Mouse (Mus musculus): ENCODE data around the gene Stxbp4.

The Stxbp4 gene

DNA sequence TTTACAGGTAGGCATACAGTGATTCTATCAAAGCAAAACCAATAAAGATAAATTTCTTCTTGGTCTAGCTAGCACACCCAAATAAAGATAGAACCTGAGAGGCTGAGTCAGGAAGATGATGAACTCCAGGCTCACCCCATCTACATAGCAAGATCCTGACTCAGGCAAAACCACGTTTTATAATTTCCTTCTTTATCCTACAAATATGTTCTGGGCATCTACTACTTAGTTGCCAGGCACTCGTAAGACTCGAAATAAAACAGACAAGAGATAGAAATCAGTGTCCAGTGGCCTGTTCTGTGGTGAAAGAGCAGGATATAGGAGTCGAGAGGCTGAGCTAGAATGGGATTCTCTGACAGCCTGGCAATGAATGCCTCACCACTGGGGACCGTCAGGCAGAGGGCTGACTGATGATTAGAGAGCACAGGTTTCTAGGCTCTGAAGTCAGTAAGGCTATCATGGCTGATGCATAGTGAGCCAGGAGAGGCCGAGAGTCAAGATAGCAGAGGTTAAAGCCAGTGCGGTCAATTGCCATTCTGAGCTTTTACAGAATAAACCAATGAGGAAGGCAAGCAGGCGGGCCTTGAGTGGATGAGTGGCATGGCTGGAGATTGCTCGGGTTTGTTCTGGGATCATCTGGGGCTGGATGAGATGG lies 12.5 kb upstream of the Stxbp4 start:
- DNase-seq (ENCODE audit: low spot score in 2 of 2), result no peak

DNA sequence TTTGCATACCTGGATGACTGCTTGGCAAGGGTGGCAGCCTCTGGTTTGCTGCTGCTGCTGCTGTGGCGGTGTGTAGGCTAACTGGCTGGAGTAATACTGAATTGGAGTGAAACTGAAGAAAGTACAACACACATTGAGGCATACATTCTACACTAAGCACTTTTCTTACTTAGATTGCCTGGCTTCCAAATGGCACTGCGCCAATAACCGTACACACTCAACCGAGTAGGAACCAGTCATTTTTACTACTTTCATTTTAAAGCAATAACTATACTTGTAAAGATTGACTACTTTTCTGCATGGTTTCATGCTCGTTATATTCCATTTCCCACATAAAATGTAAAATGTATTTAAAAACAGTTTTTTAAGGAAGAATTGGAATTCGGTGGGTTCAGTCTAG lies 11.9 kb upstream of the Stxbp4 start:
- DNase-seq (ENCODE audit: low spot score in 2 of 2), result no peak

DNA sequence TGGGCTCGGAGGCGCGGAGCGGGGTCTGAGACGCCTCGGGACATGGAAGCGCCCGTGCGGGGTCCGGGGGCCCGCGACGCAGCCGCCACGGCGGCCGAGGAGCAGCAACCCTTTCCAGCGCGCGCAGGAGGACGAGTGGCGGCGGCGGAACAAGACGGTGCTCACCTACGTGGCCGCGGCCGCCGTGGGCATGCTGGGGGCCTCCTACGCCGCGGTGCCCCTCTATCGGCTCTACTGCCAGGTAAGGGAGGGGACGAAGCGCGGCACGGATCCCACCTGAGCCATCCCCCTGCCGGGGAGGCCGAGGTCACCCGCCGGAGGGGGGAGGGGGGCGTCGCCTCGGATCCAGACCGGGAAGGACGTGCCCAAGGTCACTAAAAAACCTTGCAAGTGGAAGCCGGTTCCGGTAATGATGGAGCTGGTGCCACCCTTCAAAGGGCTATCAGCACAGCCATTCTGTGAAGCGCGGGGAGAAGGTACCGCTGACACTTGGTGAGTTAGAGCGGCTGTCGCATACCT lies 487 bp upstream of the Stxbp4 start:
- DNase-seq (ENCODE audit: low spot score in 2 of 2), result peak in 1 of 2 experiments; percentile 24

DNA sequence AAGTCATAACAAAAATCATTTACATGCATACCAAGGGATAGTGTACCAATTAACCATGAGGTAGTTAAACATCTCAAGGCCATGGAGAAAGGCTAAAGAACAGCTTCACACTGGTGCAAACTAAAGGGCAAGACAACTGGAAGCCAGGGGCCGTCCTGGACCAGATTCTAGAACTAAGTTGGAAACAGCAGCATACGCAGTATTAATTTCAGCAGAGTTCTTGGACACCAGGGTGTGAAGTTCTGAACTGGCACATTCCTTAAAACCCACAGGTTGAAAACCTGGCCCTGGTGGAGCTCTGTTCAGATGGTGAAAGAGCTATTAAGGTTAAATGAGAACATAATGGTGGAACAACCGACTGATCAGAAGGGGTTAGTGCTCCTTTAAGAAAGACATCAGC lies 3.2 kb downstream of the Stxbp4 start:
- DNase-seq (ENCODE audit: low spot score in 2 of 2), result no peak

DNA sequence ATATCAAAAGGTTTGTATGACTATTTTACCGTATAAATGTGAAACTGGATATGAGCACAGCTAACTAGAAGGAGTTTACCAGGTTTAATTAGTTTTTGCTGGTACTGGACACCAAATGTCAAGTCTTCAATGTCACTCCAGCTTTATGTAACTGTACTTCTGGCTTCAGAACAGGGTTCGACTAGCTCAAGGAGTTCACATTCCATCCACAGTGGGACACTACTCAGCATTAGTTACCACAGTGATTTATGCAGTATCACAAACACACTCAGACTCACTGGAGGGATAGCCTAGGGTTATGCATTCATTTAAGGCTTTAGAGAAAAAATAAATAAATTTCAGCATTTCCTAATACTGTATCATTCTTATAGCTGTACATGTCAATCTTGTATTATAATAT lies 5.4 kb downstream of the Stxbp4 start:
- DNase-seq (ENCODE audit: low spot score in 2 of 2), result no peak

DNA sequence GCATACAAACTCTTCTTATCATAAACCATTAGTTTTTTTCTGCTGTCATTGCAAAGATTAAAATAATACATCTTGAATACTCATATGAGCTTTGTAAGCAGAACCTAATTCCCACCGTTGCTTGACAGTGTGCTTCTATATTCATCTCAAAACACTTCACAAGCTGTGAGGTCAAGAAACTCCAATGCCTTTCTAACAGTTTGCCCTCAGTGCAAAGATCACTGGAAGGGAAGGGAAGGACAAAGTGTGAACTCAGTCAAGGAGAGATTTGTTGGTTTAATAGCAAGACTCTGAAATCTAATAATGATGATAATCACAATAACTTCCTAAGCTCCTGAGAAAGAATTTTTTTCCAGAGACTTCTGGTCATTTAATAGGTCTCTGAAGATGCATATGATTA lies 10.1 kb downstream of the Stxbp4 start:
- no peak for DNase-seq (ENCODE audit: low spot score in 2 of 2)

DNA sequence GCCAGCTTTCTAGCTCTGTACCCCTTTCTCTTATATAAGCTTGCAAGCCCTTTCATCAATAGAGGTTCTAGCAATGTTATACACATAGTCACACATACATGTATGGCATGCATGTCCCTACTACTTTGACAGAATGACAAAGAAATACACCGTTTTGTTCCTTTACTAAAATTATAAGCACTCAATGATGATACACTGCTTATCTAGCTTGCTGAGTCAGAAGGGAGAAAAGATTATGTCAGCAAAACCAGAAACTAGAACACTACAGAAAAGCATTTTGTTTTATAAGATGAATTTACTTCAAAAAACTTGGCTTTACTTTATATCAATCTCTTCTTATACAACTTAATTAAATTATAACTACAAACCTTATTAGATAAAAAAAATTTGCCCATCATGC lies 12.7 kb downstream of the Stxbp4 start:
- no peak for DNase-seq (ENCODE audit: low spot score in 2 of 2)

DNA sequence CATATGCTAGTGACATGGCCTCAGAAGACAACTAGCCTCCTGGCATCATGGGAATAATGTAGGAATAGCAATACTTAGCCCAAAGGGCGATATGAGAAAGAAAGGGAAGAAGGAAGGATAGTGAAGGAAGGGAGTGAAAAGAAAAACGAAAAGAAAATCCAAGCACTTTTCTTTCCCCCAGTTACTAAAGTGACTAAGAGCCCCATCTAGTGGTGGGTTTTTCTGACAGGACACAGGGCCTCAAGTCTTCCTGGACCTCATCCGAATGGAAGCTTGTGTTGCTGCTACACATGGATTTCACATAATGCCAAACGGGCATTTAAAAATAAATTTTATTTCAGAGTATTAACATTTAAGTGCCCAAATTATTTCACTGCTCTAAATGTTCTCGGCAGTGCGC lies 14.4 kb downstream of the Stxbp4 start:
- peak in 1 of 2 experiments; percentile 26 for DNase-seq (ENCODE audit: low spot score in 2 of 2)

DNA sequence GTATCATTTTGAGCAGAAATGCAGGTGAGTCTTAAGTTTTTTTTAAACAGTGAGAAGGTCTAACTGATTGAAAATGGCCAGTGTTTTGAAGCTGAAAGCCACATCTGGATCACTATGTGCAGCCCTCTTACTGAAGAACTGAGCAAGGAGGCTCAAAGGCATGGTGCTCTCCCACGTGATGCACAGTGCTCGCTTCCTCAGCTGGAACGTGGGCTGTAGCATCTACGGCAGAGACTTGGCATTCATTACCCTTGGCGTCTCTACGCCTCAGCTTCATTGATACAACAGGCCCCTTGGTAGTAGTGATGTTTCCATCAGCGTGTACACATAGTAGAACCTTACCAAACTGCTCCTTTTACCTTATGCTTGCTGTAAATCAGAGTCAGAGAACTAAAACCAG lies 15.4 kb downstream of the Stxbp4 start:
- DNase-seq (ENCODE audit: low spot score in 2 of 2), result no peak

DNA sequence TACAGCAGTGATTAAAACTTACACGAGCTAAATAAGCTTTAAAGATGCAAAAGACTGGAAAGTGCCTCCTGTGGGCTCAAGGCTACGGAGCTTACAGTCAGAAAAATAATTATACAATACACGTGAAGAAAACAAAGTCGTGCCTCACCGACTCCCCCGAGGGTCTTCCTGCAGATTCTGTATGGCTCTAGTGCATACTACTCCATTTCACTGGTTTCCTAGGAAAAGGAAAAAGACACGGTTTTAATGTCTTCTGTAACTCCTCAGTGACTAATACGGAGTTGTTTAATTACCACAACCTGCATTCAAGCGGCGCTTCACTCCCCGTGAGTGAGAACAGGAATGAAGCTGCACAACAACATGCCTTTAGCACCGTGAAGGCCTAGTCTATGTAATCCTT lies 15.8 kb downstream of the Stxbp4 start:
- no peak for DNase-seq (ENCODE audit: low spot score in 2 of 2)

DNA sequence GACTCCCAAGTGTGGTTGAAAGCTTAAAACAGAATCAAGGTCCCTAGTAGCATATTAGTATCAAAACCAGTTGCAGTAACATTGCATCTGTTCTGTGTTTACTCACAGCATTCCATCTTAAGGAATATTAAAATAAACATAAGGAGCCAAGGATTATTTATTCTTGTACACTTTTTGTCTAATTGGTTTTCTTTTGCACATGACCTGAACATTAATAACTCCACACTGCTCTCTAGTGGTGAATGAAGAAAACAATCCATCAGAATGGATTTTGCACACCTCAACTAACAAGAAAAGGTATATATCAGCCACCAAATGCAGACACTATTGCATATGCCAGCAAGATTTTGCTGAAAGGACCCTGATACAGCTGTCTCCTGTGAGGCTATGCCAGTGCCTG lies 21.5 kb downstream of the Stxbp4 start:
- no peak for DNase-seq (ENCODE audit: low spot score in 2 of 2)

DNA sequence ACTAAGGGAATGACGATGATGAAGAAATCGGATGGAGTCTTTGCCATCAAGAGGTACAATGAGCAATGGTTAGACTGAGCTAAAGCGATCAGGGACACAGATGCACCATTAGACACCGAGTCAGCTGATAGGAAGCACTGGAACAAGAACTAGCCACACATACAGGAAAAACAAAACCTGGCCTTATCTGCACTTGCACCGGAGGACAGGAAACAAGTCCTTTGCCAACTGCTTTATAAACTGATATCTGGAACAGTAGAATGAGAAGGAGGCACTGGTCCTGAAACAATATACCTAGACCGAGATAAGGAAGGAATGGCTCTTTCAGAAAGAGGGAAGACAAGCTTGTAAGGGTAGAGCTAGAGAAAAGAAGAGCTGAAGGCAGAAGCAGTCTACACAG lies 23.1 kb downstream of the Stxbp4 start:
- DNase-seq (ENCODE audit: low spot score in 2 of 2), result no peak

DNA sequence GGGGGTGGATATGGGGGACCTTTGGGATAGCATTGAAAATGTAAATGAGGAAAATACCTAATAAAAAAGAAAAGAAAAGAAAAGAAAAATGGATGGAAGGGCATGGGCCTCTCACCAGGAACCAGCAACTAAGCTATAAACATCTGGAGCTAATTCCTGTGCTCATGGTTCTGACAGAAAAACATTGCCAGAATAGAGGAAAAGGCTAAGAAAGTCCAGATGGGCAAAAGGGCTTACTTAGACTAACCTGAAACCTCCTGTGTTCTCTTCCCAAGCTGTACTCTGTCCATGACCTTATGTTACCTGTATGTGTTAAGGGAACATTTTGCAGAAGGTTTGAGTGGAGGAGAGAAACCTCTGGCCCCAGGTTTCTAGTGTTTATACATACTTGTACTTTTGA lies 25.8 kb downstream of the Stxbp4 start:
- DNase-seq (ENCODE audit: low spot score in 2 of 2), result no peak

DNA sequence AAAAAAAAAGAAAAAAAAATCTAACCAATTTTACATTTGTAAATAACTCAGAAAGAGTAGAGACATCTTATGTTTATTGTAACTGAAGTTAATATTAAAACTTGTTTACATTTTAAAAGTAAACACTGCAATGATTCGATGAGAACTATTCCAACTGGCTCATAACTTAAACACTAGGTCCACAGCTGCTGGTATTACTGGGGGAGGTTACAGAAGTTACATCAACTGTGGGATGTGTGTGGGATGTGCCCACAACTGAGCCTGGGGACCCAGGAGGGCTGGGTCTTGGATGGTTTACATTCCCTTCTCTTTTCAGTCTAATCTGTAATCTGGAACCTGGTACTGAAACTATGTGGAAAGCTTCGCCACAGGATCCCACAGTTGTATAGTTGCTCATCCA lies 34.8 kb downstream of the Stxbp4 start:
- no peak for DNase-seq (ENCODE audit: low spot score in 2 of 2)

DNA sequence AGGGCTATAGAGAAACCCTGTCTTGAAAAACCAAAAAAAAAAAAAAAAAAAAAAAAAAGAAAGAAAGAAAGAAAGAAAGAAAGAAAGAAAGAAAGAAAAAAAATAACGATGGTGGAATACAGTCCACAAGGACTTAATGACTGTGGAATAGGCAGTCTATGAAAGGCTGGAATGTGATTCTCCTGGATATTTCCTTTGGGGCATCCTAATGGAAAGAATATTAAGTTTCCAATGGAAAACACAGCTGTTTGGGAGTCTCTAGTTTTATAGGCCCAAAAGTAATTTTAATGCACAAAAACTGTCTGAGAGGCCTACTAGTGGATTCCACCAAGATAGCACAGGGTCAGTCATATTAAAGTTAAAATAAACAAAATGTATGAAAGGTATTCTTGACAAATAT lies 42.1 kb downstream of the Stxbp4 start:
- DNase-seq (ENCODE audit: low spot score in 2 of 2), result no peak

DNA sequence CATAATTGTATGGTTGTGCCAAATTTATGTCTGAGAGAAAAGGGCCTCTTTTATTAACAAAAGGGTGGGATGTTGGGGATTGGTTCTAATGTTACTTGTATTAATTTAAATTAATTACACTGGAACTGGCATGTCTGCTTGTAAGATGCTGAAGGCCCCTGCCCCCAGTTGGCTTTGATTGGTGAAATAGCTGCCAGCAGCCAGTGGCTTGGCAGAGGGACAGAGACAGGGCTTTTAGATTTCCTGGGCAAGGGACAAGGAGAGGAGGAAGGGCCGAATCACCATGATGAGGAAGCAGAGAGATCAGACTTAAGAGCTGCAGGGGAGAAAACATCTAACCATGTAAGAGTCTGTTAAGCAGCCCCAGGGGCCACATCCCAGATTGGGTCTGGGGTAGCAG lies 46.9 kb downstream of the Stxbp4 start:
- no peak for DNase-seq (ENCODE audit: low spot score in 2 of 2)

DNA sequence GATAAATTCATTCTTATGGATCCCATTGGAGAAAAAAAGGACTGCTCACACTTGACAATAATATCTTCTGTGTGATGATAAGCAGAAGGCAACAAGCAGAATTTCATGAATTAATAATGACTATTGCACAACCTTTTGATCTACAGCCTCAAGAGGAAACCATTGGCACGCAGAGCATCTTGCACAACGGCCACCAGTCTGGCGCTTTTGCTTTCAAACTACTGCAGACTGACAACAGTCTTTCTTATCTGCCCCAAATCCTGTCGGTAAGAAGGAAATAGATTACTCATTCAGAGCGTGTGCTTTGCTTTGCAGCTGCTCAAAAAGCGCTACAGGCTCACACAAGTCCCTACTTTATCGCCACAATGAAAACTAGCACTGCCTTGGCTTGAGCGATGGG lies 51.7 kb downstream of the Stxbp4 start:
- DNase-seq (ENCODE audit: low spot score in 2 of 2), result no peak

DNA sequence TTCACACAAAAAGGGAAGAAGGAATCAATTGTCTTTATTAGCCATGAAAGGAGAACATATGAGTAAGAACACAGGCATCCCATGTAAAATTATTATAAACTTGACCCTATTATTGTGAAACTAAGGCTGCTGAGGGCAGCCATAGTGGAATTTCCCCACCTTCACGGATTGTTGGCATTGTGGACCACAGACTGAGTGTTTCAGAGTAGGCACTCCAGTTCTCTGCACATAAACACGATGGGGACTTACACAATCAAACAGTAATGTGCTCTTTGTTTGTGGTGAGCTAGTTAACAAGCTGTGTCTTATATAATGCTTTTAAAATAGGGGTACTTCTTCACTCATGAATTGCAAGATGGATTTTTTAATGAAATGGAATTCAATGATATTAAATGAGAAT lies 52.1 kb downstream of the Stxbp4 start:
- DNase-seq (ENCODE audit: low spot score in 2 of 2), result no peak

DNA sequence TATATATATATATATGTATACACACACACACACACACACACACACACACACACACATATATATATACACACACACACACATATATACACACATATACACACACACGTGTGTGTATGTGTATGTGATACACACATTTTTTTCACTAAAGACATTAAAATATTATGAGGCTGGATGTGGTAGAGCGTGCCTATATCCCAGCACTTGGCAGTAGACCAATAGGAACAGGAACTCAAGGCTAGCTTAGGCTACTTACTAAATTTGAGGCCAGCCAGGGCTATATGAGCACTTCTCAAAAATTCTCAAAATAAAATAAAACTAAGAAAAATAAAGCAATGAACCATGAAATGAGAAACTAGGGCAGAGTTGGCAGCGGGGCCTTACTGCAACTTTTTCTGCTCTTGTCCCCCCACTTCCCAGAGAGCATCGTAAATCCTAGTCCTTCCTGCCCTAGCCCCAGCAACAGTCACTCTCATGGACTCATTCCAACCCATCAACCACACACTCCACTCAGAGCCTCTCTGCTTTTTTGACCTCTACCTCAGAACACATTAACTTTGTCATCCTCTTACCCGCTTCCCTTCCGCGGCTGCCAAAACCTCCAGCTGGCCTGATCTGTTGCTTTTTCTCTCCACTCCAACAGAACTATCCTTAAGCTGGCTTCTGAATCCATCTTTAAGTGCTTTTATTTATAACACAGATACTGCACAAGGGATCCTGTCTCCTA lies 60.7 kb downstream of the Stxbp4 start:
- no peak for DNase-seq (ENCODE audit: low spot score in 2 of 2)

DNA sequence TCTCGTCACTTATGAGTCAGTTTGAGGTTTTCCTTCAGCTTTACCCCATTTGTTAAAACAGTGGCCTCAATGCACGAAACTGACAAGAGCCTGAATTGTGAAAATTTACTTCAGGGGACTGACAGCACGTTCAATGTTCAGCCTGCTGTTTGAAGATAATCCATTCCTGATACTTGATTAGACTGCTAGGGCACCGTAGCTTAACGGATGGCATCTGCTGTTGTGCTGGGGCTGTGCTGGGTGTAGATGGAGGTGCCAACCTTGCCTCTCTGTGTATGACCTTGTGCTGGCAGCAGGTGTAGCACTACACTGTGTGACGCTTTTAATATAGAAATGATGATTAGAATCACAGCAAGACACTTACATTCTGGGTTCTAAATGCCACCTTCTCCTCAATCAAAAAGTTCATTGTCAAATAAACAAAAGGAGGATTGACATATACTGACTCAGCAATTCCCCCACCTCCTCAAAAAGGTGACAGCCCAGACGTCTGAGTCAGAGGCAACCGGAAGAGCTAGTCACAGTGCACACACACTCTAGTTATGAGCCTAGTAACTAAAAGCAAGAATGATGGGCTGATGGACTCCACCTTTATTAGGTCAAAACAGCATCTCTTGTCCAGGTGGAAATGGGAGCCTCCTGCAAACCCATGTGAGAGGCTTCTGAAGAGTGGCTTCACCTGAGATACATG lies 61.5 kb downstream of the Stxbp4 start:
- no peak for DNase-seq (ENCODE audit: low spot score in 2 of 2)

DNA sequence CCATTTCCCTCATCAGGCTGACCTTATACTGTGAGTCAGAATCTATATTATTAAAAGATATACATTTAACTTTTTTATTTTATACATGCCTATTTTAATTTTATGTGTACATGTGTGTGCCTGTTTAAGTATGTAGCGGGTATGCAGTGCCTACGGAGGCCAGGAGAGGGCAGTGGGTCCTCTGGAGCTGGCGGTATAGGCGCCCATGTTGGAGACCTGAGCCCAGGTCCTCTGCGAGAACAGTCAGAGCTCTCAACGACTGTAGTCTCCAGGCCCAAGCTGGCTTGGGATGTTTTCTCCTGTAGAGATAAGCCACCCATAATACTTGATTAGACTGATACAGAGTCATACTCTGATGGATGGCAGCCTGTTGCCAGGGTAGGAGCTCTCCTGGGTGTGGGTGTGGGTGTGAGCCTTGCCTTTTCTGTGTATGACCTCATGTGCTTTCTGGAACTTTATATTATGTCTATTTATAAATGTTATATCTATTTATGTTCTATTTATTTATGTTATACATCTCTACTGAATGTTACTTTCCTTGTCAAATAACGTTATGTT lies 62.3 kb downstream of the Stxbp4 start:
- DNase-seq (ENCODE audit: low spot score in 2 of 2), result no peak

DNA sequence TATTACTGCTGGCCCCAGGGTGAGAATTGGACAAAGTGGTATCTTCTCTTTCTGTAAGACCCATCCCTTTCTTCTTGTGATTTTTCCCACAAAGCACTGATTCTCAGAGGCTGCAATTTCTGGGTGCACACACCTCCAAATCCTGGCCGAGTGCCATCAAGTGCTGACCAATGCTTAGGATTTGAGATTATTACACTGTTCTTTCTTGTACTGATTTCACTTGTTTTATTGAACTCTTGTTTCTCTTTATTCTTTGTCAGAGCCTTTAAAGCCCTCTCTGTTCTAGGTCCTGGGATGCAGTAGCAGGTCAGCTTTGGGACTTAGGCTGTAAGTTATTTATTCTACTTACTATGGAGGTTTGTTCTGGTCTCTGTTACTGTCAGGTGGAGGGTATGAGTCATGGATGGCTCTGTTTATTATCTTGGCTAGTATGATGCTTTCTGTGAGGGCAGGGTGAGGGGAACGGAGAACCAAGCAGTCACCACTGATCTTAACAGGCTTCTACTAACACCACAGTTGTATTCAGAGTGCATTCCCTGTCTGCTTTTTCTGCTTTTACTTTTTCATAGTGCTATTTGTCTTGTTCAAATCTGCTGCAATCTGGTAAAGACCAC lies 67.1 kb downstream of the Stxbp4 start:
- no peak for DNase-seq (ENCODE audit: low spot score in 2 of 2)

All from frontal cortex, postnatal 25 days (tissue).